Mouse (Mus musculus) E14TG2a.4 (cell line): ENCODE measurements around the gene Hrh3.

Experiments
- CTCF ChIP-seq: conservative IDR thresholded peaks from 2 replicates; pipeline ENCODE4 v1.5.1; 2014; ENCODE audit warnings: low read length
- NANOG ChIP-seq: IDR thresholded peaks from 2 replicates; pipeline ENCODE4 v1.6.1; 2014; ENCODE audit warnings: borderline replicate concordance, low read length, mixed read lengths
- POU5F1 ChIP-seq: IDR thresholded peaks from 2 replicates; pipeline ENCODE4 v1.6.1; 2014; ENCODE audit warnings: low read length, borderline replicate concordance

GRCm38 (mm10) chr2:180063338-180064131, 40.8 kb downstream of the Hrh3 start:
- no peak for TF ChIP-seq NANOG
- TF ChIP-seq CTCF = no peak
- no peak for TF ChIP-seq POU5F1
